Mouse (Mus musculus): ENCODE measurements around the gene Chst15.
A peak's percentile ranks its signal among the peaks of the same experiment; 100 is the strongest.

Chst15 gene

GRCm38 (mm10) chr7:132335367-132335766 lies 18.3 kb upstream of the Chst15 start:
- no peak for DNase-seq (ENCODE audit: low read depth)

- DNase-seq (ENCODE audit: low read depth) = no peak
These were observed 16.1 kb upstream of the Chst15 start for GRCm38 (mm10) chr7:132333078-132333477.

- DNase-seq (ENCODE audit: low read depth) = no peak
These were observed 15.1 kb upstream of the Chst15 start for GRCm38 (mm10) chr7:132332176-132332575.

- DNase-seq (ENCODE audit: low read depth) = no peak
These were observed 13.2 kb upstream of the Chst15 start for GRCm38 (mm10) chr7:132330179-132330578.

GRCm38 (mm10) chr7:132328648-132329047 lies 11.6 kb upstream of the Chst15 start:
- no peak for DNase-seq (ENCODE audit: low read depth)

- peak; percentile 85 for DNase-seq (ENCODE audit: low read depth)
These were observed 8.7 kb upstream of the Chst15 start for GRCm38 (mm10) chr7:132325549-132326331.

- no peak for DNase-seq (ENCODE audit: low read depth)
These were observed 6.4 kb upstream of the Chst15 start for GRCm38 (mm10) chr7:132323430-132323829.

GRCm38 (mm10) chr7:132321392-132321958 lies 4.4 kb upstream of the Chst15 start:
- no peak for DNase-seq (ENCODE audit: low read depth)

- DNase-seq (ENCODE audit: low read depth) = no peak
These were observed 660 bp downstream of the Chst15 start for GRCm38 (mm10) chr7:132316101-132317035.

- DNase-seq (ENCODE audit: low read depth) = peak; percentile 39
These were observed 1.6 kb downstream of the Chst15 start for GRCm38 (mm10) chr7:132315149-132316091.

- no peak for DNase-seq (ENCODE audit: low read depth)
These were observed 4.6 kb downstream of the Chst15 start for GRCm38 (mm10) chr7:132312396-132312795.

- no peak for DNase-seq (ENCODE audit: low read depth)
These were observed 8.4 kb downstream of the Chst15 start for GRCm38 (mm10) chr7:132308537-132309191.

- no peak for DNase-seq (ENCODE audit: low read depth)
These were observed 9.2 kb downstream of the Chst15 start for GRCm38 (mm10) chr7:132307722-132308271.

- DNase-seq (ENCODE audit: low read depth) = no peak
These were observed 10.2 kb downstream of the Chst15 start for GRCm38 (mm10) chr7:132306671-132307412.

- no peak for DNase-seq (ENCODE audit: low read depth)
These were observed 11.3 kb downstream of the Chst15 start for GRCm38 (mm10) chr7:132305492-132306375.

- no peak for DNase-seq (ENCODE audit: low read depth)
These were observed 12.5 kb downstream of the Chst15 start for GRCm38 (mm10) chr7:132304424-132305085.

GRCm38 (mm10) chr7:132303988-132304387 lies 13.0 kb downstream of the Chst15 start:
- DNase-seq (ENCODE audit: low read depth) = no peak

All from NIH3T3 (cell line).